Mouse (Mus musculus) kidney, postnatal 0 days (tissue): ENCODE results near the gene Hemk1. TPM values are rescaled to one million over a fixed set of nuclear protein-coding genes. Genes with fewer than 3 reads are reported as not detected.
"Not testable (repeated sequence)": the region's sequence is repeated elsewhere in the genome, so short reads cannot be mapped to it uniquely, and the experiment has no call there.

Experiments used
- ATAC-seq: fragments of 200-750 bp; cut with Nextera tagmentation; replicated peaks from 2 replicates; pipeline ENCODE4 v1.8.0; 2017; ENCODE audit warnings: low read depth, moderate number of reproducible peaks, moderate TSS enrichment, moderate library complexity; ENCODE audit not compliant: low FRiP score
- DNase-seq: peaks from one replicate; pipeline ENCODE4 v3.0.0-alpha.2; 2016; ENCODE audit warnings: low spot score
- H3K27ac ChIP-seq: fragments of 300-500 bp; sonication (generic); 2 replicates; pipeline ENCODE4 v1.5.1; 2014; ENCODE audit warnings: mild to moderate bottlenecking
- H3K27me3 ChIP-seq: fragments of 300-500 bp; sonication (generic); 2 replicates; pipeline ENCODE4 v1.6.1; 2014; ENCODE audit warnings: low read length, mixed read lengths; ENCODE audit not compliant: insufficient read depth
- H3K36me3 ChIP-seq: fragments of 300-500 bp; sonication (generic); 2 replicates; pipeline ENCODE4 v1.6.1; 2014; ENCODE audit warnings: low read length, mixed read lengths; ENCODE audit not compliant: insufficient read depth
- H3K4me1 ChIP-seq: fragments of 300-500 bp; sonication (generic); replicated peaks from 2 replicates; pipeline ENCODE4 v1.6.1; 2014; ENCODE audit warnings: antibody characterized with exemption, low read length, mixed read lengths; ENCODE audit not compliant: insufficient read depth
- H3K4me2 ChIP-seq: fragments of 300-500 bp; sonication (generic); 2 replicates; pipeline ENCODE4 v1.6.1; 2014; ENCODE audit warnings: mild to moderate bottlenecking, low read length, moderate library complexity, mixed read lengths
- H3K4me3 ChIP-seq: fragments of 300-500 bp; sonication (generic); replicated peaks from 2 replicates; pipeline ENCODE4 v1.5.1; 2014; ENCODE audit warnings: low read depth, low read length
- H3K9ac ChIP-seq: fragments of 300-500 bp; sonication (generic); 2 replicates; pipeline ENCODE4 v1.6.1; 2014; ENCODE audit warnings: low read depth, low read length
- H3K9me3 ChIP-seq: fragments of 300-500 bp; sonication (generic); replicated peaks from 2 replicates; pipeline ENCODE4 v1.6.1; 2016; ENCODE audit warnings: low read length, inconsistent platforms, mixed read lengths
- CTCF ChIP-seq: IDR thresholded peaks from 2 replicates; pipeline ENCODE4 v1.5.1; 2016; ENCODE audit warnings: antibody characterized with exemption, low read depth, mild to moderate bottlenecking, moderate library complexity
- WGBS: fragments of 180-500 bp; shearing (Covaris S2); extraction: QIAGEN DNeasy Blood & Tissue Kit; methylation state at CpG from one replicate; pipeline ENCODE4 v1.1.7; 2014; 5-methylcytosine and 5-hydroxymethylcytosine counted together
- polyA plus RNA-seq: library from polyadenylated mRNA; unstranded; fragments of >200 nt; fragmentation: Nextera tagmentation; extraction: Ambion mirVana; gene quantifications from 2 replicates; pipeline ENCODE4 v1.2.1, GENCODE M21; 2015

Hemk1 gene
- polyA plus RNA-seq, 1 experiment from 2014 or later: 10.1 TPM

DNA sequence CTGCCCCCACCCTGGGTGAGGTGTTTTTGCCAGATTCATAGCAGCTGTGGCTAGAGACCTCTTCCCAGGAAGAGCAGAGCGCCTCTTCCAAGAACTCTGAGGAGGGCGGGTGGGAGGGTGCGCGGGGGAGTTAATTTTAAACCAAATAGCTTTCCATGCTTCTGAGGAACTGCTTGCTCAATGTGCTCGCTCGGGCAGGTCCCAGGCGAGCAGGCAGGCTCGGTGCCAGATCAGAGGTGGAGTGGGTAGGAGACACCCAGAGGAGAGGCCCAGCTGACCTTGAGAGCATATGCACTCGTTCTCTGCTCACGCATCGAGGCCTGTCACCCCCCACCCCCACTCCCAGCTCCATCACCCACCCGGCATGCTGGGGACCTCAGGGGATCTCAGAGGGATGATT lies 30.3 kb downstream of the Hemk1 start:
- Histone ChIP-seq H3K4me1 (peaks cover 33% of the 10 kb centered on the region), H3K4me3 (no peak overlapping the region), H3K4me2 (peak overlapping the region; percentile 34; the same call in 1 of the 2 replicates), H3K9me3 (no peaks in the 10 kb centered on the region), H3K27me3 (no peaks in the 10 kb centered on the region), H3K36me3 (no peaks in the 10 kb centered on the region), H3K9ac (no peak overlapping the region), H3K27ac (peak overlapping the region; percentile 92)
- DNase-seq: peak; percentile 89
- WGBS: 19% methylated on average over 12 of the region's 12 CpGs
- peak; percentile 92 for ATAC-seq
- no peak for TF ChIP-seq CTCF

DNA sequence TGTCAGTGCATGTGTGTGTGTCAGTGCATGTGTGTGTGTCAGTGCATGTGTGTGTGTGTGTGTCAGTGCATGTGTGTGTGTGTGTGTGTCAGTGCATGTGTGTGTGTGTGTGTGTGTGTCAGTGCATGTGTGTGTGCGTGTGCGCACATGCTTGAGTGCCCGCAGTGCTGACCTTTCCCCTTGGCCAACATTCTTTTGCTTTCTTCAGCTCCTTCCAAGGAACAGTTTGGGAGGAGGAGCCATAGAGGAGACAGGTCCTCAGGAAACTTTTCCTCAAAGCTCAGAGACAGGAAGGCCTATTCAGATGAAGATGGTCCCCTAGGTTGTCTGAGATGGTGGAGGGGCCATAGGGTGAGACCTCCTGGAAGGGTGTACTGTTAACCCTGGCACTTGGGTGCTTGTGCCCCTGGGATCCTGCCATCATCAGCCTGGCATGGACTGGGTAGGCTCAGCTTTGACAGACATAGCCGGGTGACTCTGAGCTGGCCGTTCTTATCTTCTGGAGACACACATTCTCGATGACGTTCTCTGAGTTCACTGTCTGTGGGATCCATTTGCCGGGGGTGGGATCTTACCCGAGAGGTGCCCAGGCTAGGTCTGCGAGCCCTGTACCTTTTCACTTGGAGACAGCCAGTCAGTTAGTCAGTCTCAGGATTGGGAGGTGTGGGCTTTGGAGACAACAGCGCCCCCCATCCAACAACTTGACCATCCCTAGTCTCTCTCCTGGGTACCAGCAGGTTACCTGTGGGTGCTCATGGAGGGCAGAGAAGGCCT lies 30.9 kb downstream of the Hemk1 start:
- Histone ChIP-seq H3K4me2 (peak overlapping the region; percentile 34; the same call in 1 of the 2 replicates), H3K4me3 (no peak overlapping the region), H3K4me1 (peaks cover 28% of the 10 kb centered on the region), H3K27ac (peak overlapping the region; percentile 92), H3K36me3 (no peaks in the 10 kb centered on the region), H3K9me3 (no peaks in the 10 kb centered on the region), H3K27me3 (no peaks in the 10 kb centered on the region), H3K9ac (no peak overlapping the region)
- WGBS: 60% methylated on average over 11 of the region's 11 CpGs
- 0 out of 2 replicates have a peak, but pooled peaks have one; percentile 22 for TF ChIP-seq CTCF
- peak; percentile 24 for ATAC-seq
- peak; percentile 8 for DNase-seq

GRCm38 (mm10) chr9:107306673-107307072 lies 31.5 kb downstream of the Hemk1 start:
- not testable (repeated sequence) for H3K9ac ChIP-seq, DNase-seq, H3K4me3 ChIP-seq, H3K36me3 ChIP-seq, ATAC-seq, H3K4me2 ChIP-seq, H3K27me3 ChIP-seq, H3K9me3 ChIP-seq
- Histone ChIP-seq H3K4me1 (peaks cover 28% of the 10 kb centered on the region), H3K27ac (peak overlapping the region; percentile 92)
- WGBS: 93% methylated on average over 1 of the region's 1 CpGs

DNA sequence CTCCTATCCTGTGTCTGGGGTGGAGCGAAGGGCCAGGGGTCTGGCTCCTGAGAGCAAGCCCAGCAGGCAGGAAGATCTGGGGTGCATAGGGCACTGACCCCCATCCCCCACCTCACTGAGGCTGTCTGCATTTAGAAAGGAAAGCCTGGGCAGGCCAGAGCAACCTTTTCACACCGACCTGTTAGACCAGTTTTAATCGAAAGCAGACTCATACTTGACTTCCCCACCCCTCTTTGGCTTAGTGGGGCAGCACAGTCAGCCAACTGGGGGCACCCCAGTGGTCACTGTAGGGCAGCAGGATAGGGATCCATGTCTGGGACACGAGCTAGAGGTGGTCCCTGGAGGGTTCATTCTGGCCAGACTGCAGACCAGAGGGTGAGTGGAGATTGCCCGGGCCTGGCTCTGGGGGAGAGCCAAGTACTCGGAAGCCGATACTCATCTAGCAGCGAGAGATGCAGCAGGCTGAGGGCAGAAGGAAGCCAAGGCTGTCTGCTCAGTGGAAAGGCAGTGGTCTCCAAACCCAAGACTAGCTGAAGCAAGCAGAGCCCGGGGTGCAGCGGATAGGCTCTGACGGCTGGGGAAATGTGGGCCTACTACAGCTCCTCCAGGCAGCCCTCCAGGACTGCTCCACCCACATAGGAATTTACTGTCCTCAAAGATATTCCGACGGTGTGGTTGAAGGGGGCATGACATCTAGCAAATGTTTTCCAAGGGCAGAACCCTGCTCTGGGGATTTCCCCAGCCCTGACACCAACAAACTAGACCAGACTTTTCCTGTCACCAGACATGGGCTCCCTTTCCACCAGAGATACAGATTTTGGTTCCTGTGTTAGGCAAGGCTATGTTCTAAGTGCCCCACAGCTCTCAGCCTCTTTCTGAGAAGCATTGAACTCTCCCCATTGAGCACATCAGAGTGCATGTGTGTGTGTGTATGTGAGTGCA lies 32.3 kb downstream of the Hemk1 start:
- no peak for TF ChIP-seq CTCF
- Histone ChIP-seq H3K27ac (peak overlapping the region; percentile 92), H3K27me3 (no peaks in the 10 kb centered on the region), H3K4me3 (no peak overlapping the region), H3K9me3 (no peaks in the 10 kb centered on the region), H3K9ac (no peak overlapping the region), H3K36me3 (peaks cover 12% of the 10 kb centered on the region; the same call in 1 of the 2 replicates), H3K4me1 (peaks cover 28% of the 10 kb centered on the region), H3K4me2 (no peak overlapping the region)
- 42% methylated on average over 13 of the region's 13 CpGs for WGBS
- DNase-seq: peak; percentile 14
- ATAC-seq: no peak

DNA sequence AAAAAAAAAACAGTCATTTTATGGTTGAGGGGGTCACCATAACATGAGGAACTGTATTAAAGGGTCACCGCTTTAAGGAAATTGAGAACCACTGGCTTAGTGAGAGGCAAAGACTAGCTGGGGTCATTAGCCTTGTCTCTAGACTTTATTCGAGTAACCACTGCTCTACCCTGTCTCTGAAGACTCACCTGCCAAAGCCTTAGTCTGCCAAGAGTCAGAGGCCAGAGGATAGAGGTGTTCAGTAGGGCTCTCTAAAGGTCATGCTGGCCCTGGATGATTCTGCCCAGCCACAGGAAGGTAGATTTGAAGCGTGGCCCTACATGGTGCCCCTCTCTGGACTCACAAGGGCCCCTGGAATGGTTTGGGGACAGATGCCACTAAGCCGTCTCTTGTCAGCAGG lies 33.1 kb downstream of the Hemk1 start:
- Histone ChIP-seq H3K36me3 (peaks cover 20% of the 10 kb centered on the region; the same call in 1 of the 2 replicates), H3K4me2 (no peak overlapping the region), H3K27ac (peak overlapping the region; percentile 92), H3K9ac (no peak overlapping the region), H3K9me3 (no peaks in the 10 kb centered on the region), H3K4me3 (no peak overlapping the region), H3K27me3 (no peaks in the 10 kb centered on the region), H3K4me1 (peaks cover 28% of the 10 kb centered on the region)
- TF ChIP-seq CTCF: no peak
- no peak for ATAC-seq
- DNase-seq: no peak
- 86% methylated on average over 4 of the region's 4 CpGs for WGBS

GRCm38 (mm10) chr9:107304383-107304782 lies 33.8 kb downstream of the Hemk1 start:
- no peak for TF ChIP-seq CTCF
- H3K4me1 ChIP-seq: peaks cover 29% of the 10 kb centered on the region
- no peaks in the 10 kb centered on the region for H3K9me3 ChIP-seq
- no peak overlapping the region for H3K4me3 ChIP-seq
- ATAC-seq: no peak
- H3K27me3 ChIP-seq: no peaks in the 10 kb centered on the region
- H3K36me3 ChIP-seq: peaks cover 23% of the 10 kb centered on the region; the same call in 1 of the 2 replicates
- no peak overlapping the region for H3K9ac ChIP-seq
- H3K4me2 ChIP-seq: no peak overlapping the region
- DNase-seq: no peak
- H3K27ac ChIP-seq: no peak overlapping the region
- WGBS: 88% methylated on average over 3 of the region's 3 CpGs
